Mouse (Mus musculus) liver, postnatal 0 days (tissue): ENCODE measurements around the gene Akap3. TPM values are rescaled to one million over a fixed set of nuclear protein-coding genes. Genes with fewer than 3 reads are reported as not detected.

Experiments
- ATAC-seq: fragments of 200-750 bp; cut with Nextera tagmentation; 2 replicates; pipeline ENCODE4 v1.8.0; 2017; ENCODE audit warnings: mild to moderate bottlenecking, moderate library complexity
- DNase-seq: peaks from one replicate; pipeline ENCODE4 v3.0.0-alpha.2; 2016
- H3K27ac ChIP-seq: fragments of 300-500 bp; sonication (generic); 2 replicates; pipeline ENCODE4 v1.5.1; 2014; ENCODE audit warnings: antibody characterized with exemption, moderate library complexity, mild to moderate bottlenecking, low read depth
- H3K27me3 ChIP-seq: fragments of 300-500 bp; sonication (generic); 2 replicates; pipeline ENCODE4 v1.6.1; 2014; ENCODE audit warnings: low read length, control low read depth, mixed read lengths; ENCODE audit not compliant: insufficient read depth
- H3K36me3 ChIP-seq: fragments of 300-500 bp; sonication (generic); replicated peaks from 2 replicates; pipeline ENCODE4 v1.6.1; 2014; ENCODE audit warnings: mild to moderate bottlenecking, control low read depth, low read length, moderate library complexity, mixed read lengths; ENCODE audit not compliant: insufficient read depth
- H3K4me1 ChIP-seq: fragments of 300-500 bp; sonication (generic); 2 replicates; pipeline ENCODE4 v1.6.1; 2014; ENCODE audit warnings: antibody characterized with exemption, mild to moderate bottlenecking, control low read depth; ENCODE audit not compliant: insufficient read depth
- H3K4me2 ChIP-seq: fragments of 300-500 bp; sonication (generic); 2 replicates; pipeline ENCODE4 v1.6.1; 2014; ENCODE audit warnings: low read depth, mild to moderate bottlenecking, low read length, moderate library complexity, mixed read lengths
- H3K4me3 ChIP-seq: fragments of 300-500 bp; sonication (generic); 2 replicates; pipeline ENCODE4 v1.5.1; 2014; ENCODE audit warnings: low read depth, low read length
- H3K9ac ChIP-seq: fragments of 300-500 bp; sonication (generic); replicated peaks from 2 replicates; pipeline ENCODE4 v1.6.1; 2014; ENCODE audit warnings: mild to moderate bottlenecking, moderate library complexity
- H3K9me3 ChIP-seq: fragments of 300-500 bp; sonication (generic); 2 replicates; pipeline ENCODE4 v1.6.1; 2016; ENCODE audit warnings: mild to moderate bottlenecking, control low read depth, low read length, mixed read lengths
- CTCF ChIP-seq: sonication (generic); IDR thresholded peaks from 2 replicates; pipeline ENCODE4 v1.5.1; 2016; ENCODE audit warnings: antibody characterized with exemption, low read depth
- EP300 ChIP-seq: IDR thresholded peaks from 2 replicates; pipeline ENCODE4 v1.6.1; 2016; ENCODE audit warnings: antibody characterized with exemption, low read depth, mild to moderate bottlenecking
- WGBS: fragments of 180-500 bp; shearing (Covaris S2); extraction: QIAGEN DNeasy Blood & Tissue Kit; methylation state at CpG from one replicate; pipeline ENCODE4 v1.1.7; 2014; ENCODE audit not compliant: insufficient replicate concordance; 5-methylcytosine and 5-hydroxymethylcytosine counted together
- polyA plus RNA-seq: library from polyadenylated mRNA; unstranded; fragments of >200 nt; fragmentation: Nextera tagmentation; extraction: Ambion mirVana; gene quantifications from 2 replicates; pipeline ENCODE4 v1.2.1, GENCODE M21; 2015

The Akap3 gene
- polyA plus RNA-seq, 1 experiment from 2014 or later, result not detected

- H3K4me2 ChIP-seq, result no peak overlapping the region
- TF ChIP-seq EP300 (no peak), CTCF (no peak)
- no peaks in the 10 kb centered on the region for H3K36me3 ChIP-seq
- H3K27me3 ChIP-seq, result no peaks in the 10 kb centered on the region
- no peak for DNase-seq
- H3K4me3 ChIP-seq, result no peak overlapping the region
- 41% methylated on average over 4 of the region's 4 CpGs for WGBS
- H3K9ac ChIP-seq, result no peak overlapping the region
- H3K4me1 ChIP-seq, result no peaks in the 10 kb centered on the region
- no peak for ATAC-seq
- no peak overlapping the region for H3K27ac ChIP-seq
- H3K9me3 ChIP-seq, result no peaks in the 10 kb centered on the region
Measured at GRCm38 (mm10) chr6:126910727-126911126, 57.8 kb downstream of the Akap3 start.

- no peak overlapping the region for H3K4me3 ChIP-seq
- H3K36me3 ChIP-seq, result no peaks in the 10 kb centered on the region
- H3K4me2 ChIP-seq, result no peak overlapping the region
- H3K27ac ChIP-seq, result no peak overlapping the region
- no peak overlapping the region for H3K9ac ChIP-seq
- no peaks in the 10 kb centered on the region for H3K9me3 ChIP-seq
- no peak for ATAC-seq
- 0 out of 2 replicates have a peak, but pooled peaks cover 3% of the 10 kb centered on the region for H3K27me3 ChIP-seq
- H3K4me1 ChIP-seq, result no peaks in the 10 kb centered on the region
- TF ChIP-seq EP300 (no peak), CTCF (no peak)
- no peak for DNase-seq
- WGBS, result 75% methylated on average over 5 of the region's 5 CpGs
Measured at GRCm38 (mm10) chr6:126914928-126915327, 62.0 kb downstream of the Akap3 start.

GRCm38 (mm10) chr6:126921111-126921881 lies 68.4 kb downstream of the Akap3 start, which contains the start of gene Dyrk4:
Gene Dyrk4, minus strand, starts transcription at chr6:126921839.
- WGBS, result 25% methylated on average over 21 of the region's 21 CpGs

More at GRCm38 (mm10) chr6:126921111-126921881, 68.4 kb downstream of the Akap3 start, which contains the start of gene Dyrk4:
- Histone ChIP-seq H3K4me3 (no peak within 1 kb of the TSS), H3K9me3 (no peaks in the 10 kb centered on the region), H3K9ac (no peak within 1 kb of the TSS), H3K4me2 (peak within 1 kb of the TSS; percentile 49; the same call in 1 of the 2 replicates), H3K27me3 (no peaks in the 10 kb centered on the region), H3K4me1 (peaks cover 8% of the 10 kb centered on the region), H3K36me3 (peaks cover 38% of the 10 kb centered on the region), H3K27ac (no peak within 1 kb of the TSS)
- ATAC-seq (no peak), DNase-seq (peak; percentile 21)
- TF ChIP-seq CTCF, result no peak
- no peak for TF ChIP-seq EP300

Other genes starting within 250 kb of the Akap3 start
- not detected in 2 replicates for gene Kcna1, start 206.7 kb upstream of the Akap3 start, polyA plus RNA-seq
- 0.05 TPM in 1 of 2 replicates, not detected in the other for gene Kcna6, start 112.4 kb upstream of the Akap3 start, polyA plus RNA-seq
- gene Ndufa9, start 4.0 kb upstream of the Akap3 start, polyA plus RNA-seq, result 166 and 175 TPM in 2 replicates
- gene Dyrk4, start 68.7 kb downstream of the Akap3 start, polyA plus RNA-seq, result 0.09 TPM in 1 of 2 replicates, not detected in the other
- gene Rad51ap1, start 86.5 kb downstream of the Akap3 start, polyA plus RNA-seq, result 22.9 and 23.7 TPM in 2 replicates
- 8.4 and 10.2 TPM in 2 replicates for gene D6Wsu163e, start 86.9 kb downstream of the Akap3 start, polyA plus RNA-seq
- not detected in 2 replicates for gene Fgf6, start 162.5 kb downstream of the Akap3 start, polyA plus RNA-seq
- gene Fgf23, start 219.8 kb downstream of the Akap3 start, polyA plus RNA-seq, result not detected in 2 replicates